8 mouse cellular contexts compared by ENCODE assay signal in the genomic region with DNA sequence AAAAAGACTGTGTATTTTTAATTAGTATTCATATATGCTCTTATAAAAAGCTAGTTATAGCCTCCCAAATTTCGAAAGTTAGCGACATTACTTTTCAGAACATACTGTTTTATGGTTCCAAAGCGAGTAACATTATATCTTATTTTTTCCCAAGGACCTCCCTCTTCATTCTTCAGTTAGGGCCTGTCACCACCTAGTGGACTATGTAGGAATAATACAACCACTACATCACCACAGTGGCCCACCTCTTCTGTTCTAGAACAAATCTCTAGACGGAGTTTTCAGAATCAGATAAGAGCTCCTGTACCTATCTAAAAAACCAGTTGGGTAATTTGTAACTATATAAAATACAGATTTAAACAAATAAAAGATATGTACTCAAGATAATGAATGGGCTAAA.
DNase-seq lines count a peak whose midpoint lies in the region; ATAC-seq lines count a peak whose summit lies in the region.

No protein-coding gene starts in this region.

- no peak overlapping the region for H3K9ac ChIP-seq in heart, embryonic 12.5 days

- peak; percentile 48 for DNase-seq in heart, adult 8-10 months (ENCODE audit: low spot score)
- peak; percentile 31 to 40 for DNase-seq in right cerebral cortex, postnatal 10 days (ENCODE audit: low spot score in 2 of 2)
- no peak for DNase-seq in right cerebral cortex, postnatal 4 days
- peak; percentile 53 for DNase-seq in brain, adult 2 months (ENCODE audit: low read depth, low spot score)
- DNase-seq in induced T-regulatory cell, adult 2 months (ENCODE audit: low read depth) = peak; percentile 49
- no peak for DNase-seq in gastrocnemius, postnatal 36 days

- no peak overlapping the region for H3K4me2 ChIP-seq in heart, embryonic 12.5 days

- no peak for ATAC-seq in heart, embryonic 12.5 days (ENCODE audit: insufficient number of reproducible peaks, low FRiP score)
- peak; percentile 55; the same call in 1 of the 2 replicates for ATAC-seq in neutrophil, adult 5-6 weeks (ENCODE audit: extremely low read depth, insufficient number of reproducible peaks, low FRiP score, poor library complexity, severe bottlenecking)

- H3K9me3 ChIP-seq in heart, embryonic 12.5 days (replicated peaks) = no peaks in the 10 kb centered on the region

- H3K36me3 ChIP-seq in heart, embryonic 12.5 days = peaks cover 16% of the 10 kb centered on the region

- no peaks in the 10 kb centered on the region for H3K27me3 ChIP-seq in heart, embryonic 12.5 days (replicated peaks)

- 46% methylated on average over 4 of the region's 4 CpGs for WGBS in heart, embryonic 12.5 days

- H3K27ac ChIP-seq in heart, embryonic 12.5 days (ENCODE audit: poor library complexity, severe bottlenecking) = no peak overlapping the region

- intact Hi-C loops in gastrocnemius, postnatal 36 days (cut with DNase I) = no loop called here

- peaks cover 5% of the 10 kb centered on the region; the same call in 1 of the 2 replicates for H3K4me1 ChIP-seq in heart, embryonic 12.5 days (replicated peaks)

- no peak overlapping the region for H3K4me3 ChIP-seq in heart, embryonic 12.5 days

Comparison
In these comparisons a context has a peak if more than half of its experiments do, and no peak if none do; other contexts are left out.
1. DNase-seq: peak in heart, adult 8-10 months (single experiment), right cerebral cortex, postnatal 10 days (2 of 2), brain, adult 2 months (single experiment) and induced T-regulatory cell, adult 2 months (single experiment); none in right cerebral cortex, postnatal 4 days (single experiment) and gastrocnemius, postnatal 36 days (0 of 2).